Mouse (Mus musculus): ENCODE results near the gene Il4.
"Not testable (repeated sequence)": the region's sequence is repeated elsewhere in the genome, so short reads cannot be mapped to it uniquely, and the experiment has no call there.

Il4 gene

GRCm38 (mm10) chr11:53566646-53567045, 51.8 kb downstream of the Il4 start:
- CTCF ChIA-PET = interaction anchor here (0.6 to 1.1 kb wide), 3 partner anchors 21 to 1285 kb away, joined by 3 read pairs; no protein-coding TSS in a partner anchor

DNA sequence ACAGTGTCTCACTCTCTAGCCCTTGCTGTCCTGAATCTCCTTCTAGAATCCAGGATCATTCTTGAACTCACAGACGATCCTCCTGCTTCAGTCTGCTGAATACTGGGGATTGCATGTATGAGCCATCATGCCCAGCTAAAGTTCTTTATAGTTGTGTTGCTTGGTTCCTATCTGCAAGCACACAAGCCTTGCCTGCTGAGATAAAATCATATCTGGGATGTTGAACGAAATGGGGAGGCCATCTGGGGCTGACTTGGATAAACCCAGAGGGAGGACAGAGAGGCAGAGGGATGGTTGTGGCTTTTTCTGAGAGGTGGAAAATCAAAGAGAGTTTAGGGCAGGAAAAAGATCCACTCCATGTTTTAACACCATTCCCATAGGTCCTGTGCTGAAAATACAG, 56.5 kb downstream of the Il4 start:
- CTCF ChIA-PET = no interaction called here

GRCm38 (mm10) chr11:53559980-53560379, 58.5 kb downstream of the Il4 start:
- CTCF ChIA-PET = not testable (repeated sequence)

- CTCF ChIA-PET = not testable (repeated sequence)
These were observed 60.5 kb downstream of the Il4 start for GRCm38 (mm10) chr11:53557992-53558391.

- CTCF ChIA-PET = not testable (repeated sequence)
These were observed 61.9 kb downstream of the Il4 start for GRCm38 (mm10) chr11:53556529-53556928.
